Mouse (Mus musculus) left cerebral cortex, adult 18-20 months (tissue): ENCODE measurements around the gene Spaar. TPM values are rescaled to one million over a fixed set of nuclear protein-coding genes. Genes with fewer than 3 reads are reported as not detected.

Source experiments
- DNase-seq, 2 experiments: peaks; one replicate each; pipeline ENCODE4 v3.0.0; 2021 to 2022; ENCODE audit warnings: low spot score in 2 of 2, mixed read lengths in 1 of 2
- total RNA-seq, 2 experiments: library from RNA; stranded (reverse); gene quantifications; 2 replicates each; pipeline ENCODE4 v1.2.3; 2021

Spaar gene
- total RNA-seq, 2 experiments from 2014 or later = 0.44 to 1.1 TPM

DNA sequence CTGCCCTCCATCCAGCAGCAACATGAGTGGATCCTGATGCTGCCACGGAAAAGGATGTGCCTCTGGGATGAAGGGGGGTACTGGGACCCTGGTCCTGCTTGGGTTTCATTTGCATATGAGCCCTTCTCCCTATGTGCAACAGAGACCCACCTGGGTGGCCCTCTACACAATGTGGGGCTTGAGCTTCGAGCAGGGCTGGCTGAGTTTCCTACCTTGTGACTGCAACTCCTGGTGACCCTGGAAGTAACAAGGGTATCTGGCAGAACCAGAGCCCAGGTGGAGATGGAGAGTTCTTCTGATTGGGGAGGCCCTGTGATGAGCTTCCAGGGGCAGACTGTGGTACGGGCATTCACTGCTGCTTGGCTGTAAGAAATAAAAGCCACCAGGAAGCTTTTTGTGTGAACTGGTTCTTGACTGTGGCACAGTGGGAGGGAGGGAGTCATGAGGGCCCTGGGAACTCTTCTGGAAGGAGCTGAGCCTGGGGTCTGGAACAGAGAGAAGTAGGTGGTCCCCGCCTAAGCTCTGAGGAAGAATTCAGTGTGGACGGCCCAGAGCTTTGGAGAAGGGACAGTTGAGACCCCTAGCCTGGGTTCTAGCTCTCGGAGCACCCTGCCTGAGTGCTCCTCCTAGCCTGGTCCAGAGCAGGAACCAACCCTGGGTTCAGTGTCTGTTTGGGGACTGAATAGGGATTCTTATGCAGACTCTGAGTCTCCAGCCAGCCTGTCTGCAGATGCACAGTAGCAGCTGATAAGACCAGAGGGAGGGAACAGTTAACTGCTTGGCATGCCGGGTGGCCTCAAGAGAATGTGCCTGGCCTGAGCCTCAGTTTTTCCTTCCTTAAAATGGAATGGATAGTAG, 1.9 kb upstream of the Spaar start:
- DNase-seq = no peak

DNA sequence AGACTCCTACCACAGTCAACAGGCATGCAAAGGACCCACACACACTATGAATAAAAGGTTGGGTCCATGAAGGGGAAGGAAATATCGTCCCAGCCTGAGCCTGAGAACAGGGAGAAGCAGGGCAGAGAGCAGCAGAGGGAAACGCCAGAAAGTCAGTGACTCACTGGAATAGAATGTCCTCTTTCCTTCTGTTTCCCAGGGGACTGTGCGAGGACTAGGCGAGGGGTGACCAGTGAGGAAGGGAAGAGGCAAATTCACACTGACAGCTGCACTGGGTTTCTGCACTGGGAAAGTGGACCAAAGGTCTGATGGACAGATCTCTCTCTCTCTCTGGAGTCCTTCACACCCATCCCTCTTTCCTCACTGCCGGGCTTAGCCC, 1.3 kb upstream of the Spaar start:
- no peak for DNase-seq

- no peak for DNase-seq
Observed at GRCm38 (mm10) chr4:43729126-43729525, 708 bp upstream of the Spaar start.

DNA sequence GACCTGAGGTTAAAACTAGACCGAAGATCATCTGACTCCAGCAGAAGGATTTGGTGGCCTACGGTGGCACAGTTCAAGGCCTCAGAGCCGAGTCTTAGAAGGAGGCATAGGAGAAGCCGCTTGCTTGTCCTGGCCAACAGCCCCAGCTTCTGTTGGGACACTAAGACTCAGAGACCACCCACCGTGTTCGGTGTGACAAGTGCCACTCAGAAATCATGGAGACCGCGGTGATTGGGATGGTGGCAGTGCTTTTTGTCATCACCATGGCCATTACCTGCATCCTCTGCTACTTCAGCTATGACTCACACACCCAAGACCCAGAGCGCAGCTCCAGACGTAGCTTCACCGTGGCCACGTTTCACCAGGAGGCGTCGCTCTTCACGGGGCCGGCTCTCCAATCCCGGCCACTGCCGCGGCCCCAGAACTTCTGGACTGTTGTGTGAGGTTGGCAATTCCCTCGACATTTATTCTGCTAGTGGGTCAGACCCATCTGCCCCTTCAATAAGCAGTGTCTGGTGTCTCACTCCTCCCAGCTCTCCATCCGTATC, 990 bp downstream of the Spaar start:
- no peak for DNase-seq

- DNase-seq = no peak
Observed at GRCm38 (mm10) chr4:43732171-43732570, 2.3 kb downstream of the Spaar start.

DNA sequence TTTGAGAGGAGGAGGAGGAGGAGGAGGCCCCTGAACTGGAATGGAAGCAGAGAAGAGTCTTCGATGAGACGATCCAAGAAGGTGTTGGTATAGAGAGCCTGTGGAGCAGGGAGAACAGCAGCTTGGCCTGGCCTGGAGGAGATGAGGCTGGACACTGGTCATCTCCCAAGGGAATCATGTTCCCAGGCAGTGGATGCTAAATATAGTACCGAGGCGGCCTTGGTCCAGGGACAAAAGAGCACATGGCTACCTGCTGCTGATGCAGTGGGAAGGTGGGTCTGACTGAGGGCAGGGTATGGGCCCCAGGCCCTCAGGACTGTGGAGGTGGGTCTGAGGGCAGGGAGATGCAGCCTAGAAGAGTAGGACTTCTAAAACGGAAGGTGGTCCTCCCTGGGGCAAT, 3.4 kb downstream of the Spaar start:
- no peak for DNase-seq

DNA sequence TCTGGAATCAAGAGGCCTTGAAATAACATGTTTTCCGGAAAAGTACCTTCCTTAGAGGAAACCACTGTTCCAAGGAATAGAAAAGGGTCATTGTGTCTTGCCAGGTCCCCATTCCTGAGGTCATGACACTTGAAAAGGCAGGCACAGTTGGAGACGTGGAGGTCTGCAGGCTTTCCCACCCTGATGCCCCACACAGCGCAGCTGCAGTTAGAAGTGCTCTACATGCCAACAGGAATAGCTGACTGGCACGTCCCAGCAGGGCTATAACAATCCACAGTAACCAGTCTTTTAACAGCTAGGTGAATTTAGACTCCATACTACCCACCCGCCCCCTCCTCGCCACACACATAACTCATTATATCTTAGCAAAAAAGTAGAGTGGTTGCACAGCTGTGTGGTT, 7.3 kb downstream of the Spaar start:
- no peak for DNase-seq

- DNase-seq = no peak
Observed at GRCm38 (mm10) chr4:43738989-43739674, 9.3 kb downstream of the Spaar start.

GRCm38 (mm10) chr4:43741526-43741925, 11.7 kb downstream of the Spaar start:
- no peak for DNase-seq

GRCm38 (mm10) chr4:43742637-43743036, 12.8 kb downstream of the Spaar start:
- DNase-seq = no peak

GRCm38 (mm10) chr4:43743099-43743498, 13.3 kb downstream of the Spaar start:
- DNase-seq = no peak

GRCm38 (mm10) chr4:43745187-43745586, 15.4 kb downstream of the Spaar start:
- DNase-seq = no peak

GRCm38 (mm10) chr4:43757213-43757612, 27.4 kb downstream of the Spaar start:
- no peak for DNase-seq

- DNase-seq = peak in 1 of 2 experiments; percentile 2
Observed at GRCm38 (mm10) chr4:43759571-43760418, 30.0 kb downstream of the Spaar start.

- peak; percentile 10 to 39 for DNase-seq
Observed at GRCm38 (mm10) chr4:43760460-43760859, 30.6 kb downstream of the Spaar start.

DNA sequence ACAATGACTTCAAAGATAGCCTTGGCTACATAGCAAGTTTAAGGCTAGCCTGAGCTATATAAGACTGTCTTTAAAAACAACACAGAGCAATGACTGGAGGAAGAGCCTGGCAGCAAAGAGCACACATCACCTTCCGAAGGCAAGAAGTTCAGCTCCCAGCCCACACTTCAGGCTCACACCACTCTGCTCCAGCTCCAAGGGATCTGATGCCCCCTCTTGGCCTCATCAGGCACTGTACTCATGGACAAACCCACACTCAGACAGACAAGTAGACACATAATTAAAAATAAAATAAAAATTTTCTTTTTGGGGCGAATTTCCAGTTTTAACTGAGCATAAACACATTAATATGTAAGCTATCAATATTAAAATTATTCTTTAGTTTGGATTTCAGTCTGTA, 31.5 kb downstream of the Spaar start:
- DNase-seq = no peak

DNA sequence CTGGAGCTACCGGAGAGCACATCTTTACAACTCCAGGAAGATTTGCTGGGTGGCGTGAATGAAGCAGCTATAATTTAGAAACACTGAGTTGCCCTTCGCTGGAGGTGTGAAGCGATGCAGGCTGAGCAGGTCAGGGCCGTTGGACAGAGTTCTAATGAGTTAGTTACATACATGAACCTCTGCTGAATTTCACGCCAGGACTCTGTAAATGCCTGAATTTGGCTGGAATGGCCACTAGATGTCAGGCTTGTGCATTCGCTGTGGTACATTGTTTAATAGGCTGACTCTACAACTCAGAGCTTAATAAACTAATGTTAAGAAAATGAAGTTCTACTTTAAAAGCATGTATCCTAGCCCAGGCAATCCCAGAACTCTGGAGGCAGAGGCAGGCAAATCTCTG, 33.6 kb downstream of the Spaar start:
- peak; percentile 56 to 67 for DNase-seq

DNA sequence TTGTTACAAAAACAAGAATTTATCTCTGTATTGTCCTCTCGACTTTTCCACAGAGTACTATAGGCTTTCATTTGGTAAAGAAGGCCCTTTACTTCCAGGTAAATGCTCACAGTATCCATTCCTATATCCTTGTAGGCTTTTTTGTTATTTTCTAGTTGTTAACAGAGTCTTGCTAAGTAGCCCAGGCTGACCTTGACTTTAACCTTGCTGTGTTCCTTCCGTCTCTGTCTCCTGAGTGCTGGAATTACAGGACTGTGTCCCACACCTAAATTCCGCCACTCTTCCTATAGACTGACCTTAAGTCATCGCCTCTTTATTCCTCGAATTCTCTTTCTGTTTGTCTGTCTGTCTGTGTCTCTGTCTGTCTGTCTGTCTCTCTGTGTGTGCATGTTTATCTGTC, 38.5 kb downstream of the Spaar start:
- DNase-seq = no peak

DNA sequence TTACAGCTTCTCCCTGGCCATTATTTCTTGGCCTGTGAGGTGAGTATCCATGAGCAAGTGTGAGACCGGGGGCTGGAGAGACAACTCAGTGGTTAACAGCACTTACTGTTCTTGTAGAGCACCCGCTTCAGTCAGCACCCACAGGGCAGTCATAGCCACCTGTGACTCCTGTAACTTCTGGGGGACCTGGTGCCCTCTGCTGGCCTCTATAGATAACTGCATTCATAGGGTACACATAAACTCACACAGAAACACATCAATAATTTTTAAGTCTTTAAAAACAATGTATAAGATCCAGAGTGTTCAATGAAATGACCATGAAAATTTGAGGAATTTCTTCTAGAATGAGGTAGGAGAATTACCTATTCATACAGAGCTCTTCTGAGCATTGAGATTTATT, 39.5 kb downstream of the Spaar start:
- DNase-seq = no peak

- DNase-seq = no peak
Observed at GRCm38 (mm10) chr4:43770909-43771308, 41.1 kb downstream of the Spaar start, which contains the start of gene Olfr159. Olfr159 (minus strand) TSS chr4:43771009.

GRCm38 (mm10) chr4:43771626-43772025, 41.8 kb downstream of the Spaar start:
- no peak for DNase-seq
